Mouse (Mus musculus) Patski (cell line): ENCODE measurements around the gene 4930568D16Rik. TPM values are rescaled to one million over a fixed set of nuclear protein-coding genes. Genes with fewer than 3 reads are reported as not detected.

Experiments
- ATAC-seq: fragments of 100-300 bp; one replicate; pipeline ENCODE4 v1.8.0; 2021
- CTCF ChIA-PET: fragments of 350-600 bp; sonication (Branson Sonifier 250); formaldehyde crosslinking; loops from one replicate; lab custom pipeline; 2022; ENCODE audit warnings: inconsistent platforms; lab: Charles Lee
- POLR2A ChIA-PET: fragments of 350-600 bp; sonication (Branson Sonifier 250); formaldehyde crosslinking; loops from one replicate; lab custom pipeline; 2022; ENCODE audit warnings: antibody characterized with exemption, inconsistent platforms; lab: Charles Lee
- DNase-seq: peaks from one replicate; pipeline ENCODE4 v3.0.0-alpha.2; 2011; ENCODE audit warnings: low read depth, low spot score
- H3K27me3 ChIP-seq: fragments of 371-371 bp; one replicate; pipeline ENCODE4 v1.5.1; 2021
- CTCF ChIP-seq: fragments of 100-300 bp; IDR thresholded peaks from one replicate; pipeline ENCODE4 v1.5.1; 2021
- in situ Hi-C: fragments of 300-500 bp; cut with MboI; formaldehyde crosslinking; loops from 3 replicates; pipeline ENCODE4 v1.11.1; 2018; ENCODE audit warnings: low pct_unique_long_range_greater_than_20kb, mixed read lengths
- polyA plus RNA-seq: library from polyadenylated mRNA; unstranded; gene quantifications from one replicate; pipeline ENCODE4 v1.2.3, GENCODE M21; 2021

4930568D16Rik gene
- polyA plus RNA-seq, 1 experiment from 2014 or later, result not detected

GRCm38 (mm10) chr2:35309906-35310493, 57.5 kb downstream of the 4930568D16Rik start:
- DNase-seq, result no peak

GRCm38 (mm10) chr2:35308166-35308565, 59.4 kb downstream of the 4930568D16Rik start:
- DNase-seq (no peak), ATAC-seq (no peak)
- ChIA-PET POLR2A (interaction anchor here (0.7 kb wide), 1 partner anchor 9 kb away, joined by 5 read pairs; no protein-coding TSS in a partner anchor), CTCF (interaction anchor here (1.1 to 2.6 kb wide), 2 partner anchors 10 to 629 kb away, joined by 3 to 8 read pairs; no protein-coding TSS in a partner anchor)
- no peak for TF ChIP-seq CTCF
- in situ Hi-C loops, result no loop called here
- H3K27me3 ChIP-seq, result no peaks in the 10 kb centered on the region

More at GRCm38 (mm10) chr2:35309906-35310493, 57.5 kb downstream of the 4930568D16Rik start:
- TF ChIP-seq CTCF, result no peak
- CTCF ChIA-PET, result interaction anchor here (1.7 to 2.6 kb wide), 3 partner anchors 9 to 39 kb away, joined by 6 to 8 read pairs (median 8); no protein-coding TSS in a partner anchor
- POLR2A ChIA-PET, result no interaction called here
- in situ Hi-C loops, result no loop called here
- ATAC-seq, result no peak
- no peaks in the 10 kb centered on the region for H3K27me3 ChIP-seq

Other genes with a start within 250 kb of the 4930568D16Rik start
- gene Rab14, start 166.6 kb downstream of the 4930568D16Rik start, polyA plus RNA-seq, result 136 TPM
- 207 TPM for gene Gsn, start 111.3 kb downstream of the 4930568D16Rik start, polyA plus RNA-seq
- 19.6 TPM for gene Stom, start 30.8 kb downstream of the 4930568D16Rik start, polyA plus RNA-seq
- gene 4930402F06Rik, start 29.4 kb upstream of the 4930568D16Rik start, polyA plus RNA-seq, result not detected
- gene Ggta1, start 95.5 kb upstream of the 4930568D16Rik start, polyA plus RNA-seq, result 25.5 TPM
- gene Dab2ip, start 190.5 kb upstream of the 4930568D16Rik start, polyA plus RNA-seq, result 46.4 TPM